Mouse (Mus musculus) cerebellum, postnatal 25 days (tissue): ENCODE results near the gene Cog7.

ENCODE experiments used
- DNase-seq, 2 experiments: peaks; one replicate each; pipeline ENCODE4 v3.0.0; 2021; ENCODE audit warnings: mixed read lengths in 2 of 2

Cog7 gene

GRCm38 (mm10) chr7:121890636-121891360 is 90.7 kb downstream of the Cog7 start:
- no peak for DNase-seq

DNA sequence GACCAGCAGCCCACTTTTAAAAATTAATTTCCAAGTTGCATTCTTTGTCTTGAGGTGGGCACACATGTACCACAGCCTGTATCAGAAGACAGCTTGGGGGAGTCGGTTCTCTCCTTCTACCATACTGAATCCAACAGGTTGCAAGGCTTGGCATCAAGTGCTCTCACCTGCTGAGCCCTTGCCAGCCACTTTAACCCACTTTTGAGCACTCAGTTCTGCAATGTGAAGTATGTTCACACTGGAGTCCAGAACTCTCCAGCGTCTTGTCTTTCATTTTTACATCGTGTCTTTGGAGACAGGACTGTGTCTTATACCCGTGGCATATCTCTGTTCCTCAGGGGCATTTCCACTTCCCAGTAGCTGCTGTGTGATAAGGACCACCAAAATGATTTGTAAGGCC is 101.3 kb downstream of the Cog7 start:
- DNase-seq = no peak

DNA sequence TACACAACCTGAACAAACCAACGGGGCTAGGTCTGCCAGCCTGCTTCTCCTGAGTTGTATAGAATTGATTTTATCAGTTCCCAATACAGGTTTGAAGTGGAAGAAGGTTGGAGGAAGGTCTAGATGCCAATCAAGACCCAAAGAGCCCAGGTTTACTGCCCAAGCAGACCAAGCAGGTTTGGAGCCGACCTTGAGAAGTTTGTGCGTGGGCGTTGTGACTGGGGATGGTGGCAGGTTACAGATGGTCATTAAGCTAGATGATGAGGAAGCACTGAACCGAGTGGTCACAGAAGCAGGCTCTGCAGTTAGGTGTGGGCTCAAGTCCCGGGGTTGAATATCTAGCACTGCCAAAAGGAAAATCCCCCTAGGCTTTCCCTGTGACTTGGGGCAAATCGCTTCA is 106.7 kb downstream of the Cog7 start:
- no peak for DNase-seq

DNA sequence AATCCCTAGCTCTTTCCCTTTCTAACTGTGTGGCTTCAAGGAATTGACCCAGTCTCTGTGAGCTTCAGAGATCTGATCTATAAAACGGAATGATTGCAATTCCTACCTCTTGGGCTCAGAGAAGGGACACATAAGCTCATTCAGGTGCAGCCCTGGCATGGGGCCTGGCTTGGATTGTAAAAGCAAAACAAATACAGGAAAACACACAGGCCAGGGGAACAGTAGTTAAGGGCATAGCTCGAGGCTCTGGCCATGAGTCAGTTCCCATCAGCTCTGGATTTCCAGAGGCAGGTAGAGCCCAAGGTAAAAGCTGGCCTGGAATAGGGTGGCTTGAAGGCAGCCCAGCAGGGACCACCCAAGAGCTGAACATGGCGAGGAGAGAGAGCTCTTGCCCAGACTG is 107.5 kb downstream of the Cog7 start:
- no peak for DNase-seq

GRCm38 (mm10) chr7:121871631-121872030 is 109.9 kb downstream of the Cog7 start:
- DNase-seq = no peak

DNA sequence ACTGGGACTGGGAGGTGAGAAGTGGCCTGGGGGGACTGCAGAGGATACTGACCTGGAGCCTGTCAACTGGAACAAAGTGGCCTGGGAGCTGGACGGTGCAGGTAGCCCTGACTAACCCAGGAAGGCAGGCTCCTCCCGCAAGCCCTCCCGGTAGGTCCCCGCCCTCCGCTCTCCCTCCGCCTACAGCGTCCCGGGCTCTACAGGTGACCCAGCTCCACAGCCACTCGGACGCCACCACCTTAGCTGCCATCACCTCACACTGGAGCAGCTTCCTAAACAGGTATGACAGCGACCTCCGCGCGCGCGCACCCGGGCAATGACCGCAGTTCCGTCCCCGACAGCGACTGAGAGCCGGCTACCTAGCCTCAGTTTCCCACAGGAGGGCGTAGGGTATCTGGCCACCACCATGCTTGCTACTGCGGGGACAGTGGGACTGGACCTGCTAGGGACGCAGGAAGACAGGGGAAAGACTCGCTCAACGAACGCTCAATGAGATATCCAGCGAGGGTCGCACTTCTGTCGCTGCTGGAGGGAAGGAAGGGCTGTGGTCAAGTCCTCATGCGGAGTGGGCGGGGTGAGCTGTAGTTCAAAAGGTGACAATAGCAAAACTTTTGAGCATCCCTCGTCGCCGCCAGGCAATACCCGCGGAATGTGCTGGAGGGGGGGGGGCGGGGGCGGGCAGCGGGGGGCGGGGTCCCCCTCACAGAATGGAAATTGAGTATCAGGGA is 116.5 kb downstream of the Cog7 start, which contains the start of gene Scnn1b:
Gene Scnn1b (plus strand): TSS at position 181 of the 728 bp plus-strand sequence.
- peak; percentile 14 to 28 for DNase-seq

DNA sequence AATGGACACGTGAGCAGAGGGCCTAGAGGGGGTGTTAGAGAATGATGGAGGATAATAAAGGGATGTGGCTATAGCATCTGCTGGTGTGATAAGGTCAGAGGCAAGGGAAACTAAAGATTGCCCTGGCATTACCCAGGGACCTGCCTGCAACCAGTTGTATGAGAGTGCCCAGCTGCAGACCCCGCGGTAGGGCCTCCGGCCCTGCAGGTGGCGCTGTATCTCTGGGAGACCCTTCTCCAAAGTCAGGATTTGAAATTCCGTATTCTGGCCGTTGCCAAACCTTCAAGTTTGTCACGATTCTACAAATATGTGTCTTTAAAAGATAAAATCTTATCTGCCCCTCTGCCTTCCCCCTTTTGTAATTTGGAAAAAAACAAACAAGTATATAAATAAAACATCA is 122.6 kb downstream of the Cog7 start:
- peak in 1 of 2 experiments; percentile 20 for DNase-seq

GRCm38 (mm10) chr7:121857177-121857884 is 124.2 kb downstream of the Cog7 start:
- no peak for DNase-seq

GRCm38 (mm10) chr7:121848537-121849168 is 132.9 kb downstream of the Cog7 start:
- no peak for DNase-seq

- no peak for DNase-seq
Observed at GRCm38 (mm10) chr7:121845964-121846363, 135.5 kb downstream of the Cog7 start.

- DNase-seq = no peak
Observed at GRCm38 (mm10) chr7:121842234-121842633, 139.3 kb downstream of the Cog7 start.

- DNase-seq = peak; percentile 37 to 45
Observed at GRCm38 (mm10) chr7:121840810-121841209, 140.7 kb downstream of the Cog7 start.

DNA sequence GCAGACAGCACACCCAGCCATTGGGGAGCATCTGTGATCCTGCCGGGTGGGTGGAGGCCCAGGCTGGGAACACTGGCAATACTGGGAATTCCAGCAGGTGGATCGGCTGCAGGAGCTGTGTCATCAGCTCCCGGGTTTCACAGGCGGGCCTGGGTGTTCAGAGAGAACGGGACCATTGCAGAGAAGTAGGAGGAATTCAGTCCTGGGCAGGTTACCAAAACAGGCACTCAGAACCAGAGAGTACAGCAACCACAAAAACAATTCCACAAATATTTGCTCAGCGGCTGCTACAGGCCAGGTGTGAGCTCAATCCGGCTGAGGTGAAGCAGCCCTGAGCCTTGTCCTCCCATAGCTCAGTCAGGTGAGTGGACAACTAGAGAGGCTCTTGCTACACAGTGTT is 144.7 kb downstream of the Cog7 start:
- DNase-seq = no peak

GRCm38 (mm10) chr7:121835392-121835791 is 146.1 kb downstream of the Cog7 start:
- no peak for DNase-seq
